Mouse (Mus musculus) heart, adult 2 months (tissue): ENCODE data around the gene Agrp. TPM values are rescaled to one million over a fixed set of nuclear protein-coding genes. Genes with fewer than 3 reads are reported as not detected.
A peak's percentile ranks its signal among the peaks of the same experiment; 100 is the strongest.

Experiments used
- DNase-seq, 2 experiments: peaks; one replicate each; pipeline ENCODE4 v3.0.0; 2021
- H3K27ac ChIP-seq: fragments of 200-600 bp; 2 replicates; pipeline ENCODE4 v1.8.1; 2022
- H3K27me3 ChIP-seq: fragments of 200-500 bp; 2 replicates; pipeline ENCODE4 v1.6.1; 2012; ENCODE audit warnings: mild to moderate bottlenecking, low read length, inconsistent platforms, mixed read lengths; ENCODE audit not compliant: control insufficient read depth, insufficient read depth
- H3K36me3 ChIP-seq: fragments of 200-500 bp; 2 replicates; pipeline ENCODE4 v1.6.1; 2012; ENCODE audit warnings: low read length, inconsistent platforms; ENCODE audit not compliant: control insufficient read depth, insufficient read depth
- H3K4me1 ChIP-seq: fragments of 200-500 bp; 2 replicates; pipeline ENCODE4 v1.6.1; 2011; ENCODE audit warnings: low read length; ENCODE audit not compliant: control insufficient read depth, insufficient read depth
- H3K4me3 ChIP-seq: fragments of 200-600 bp; 2 replicates; pipeline ENCODE4 v1.8.1; 2022
- H3K79me2 ChIP-seq: fragments of 200-500 bp; replicated peaks from 2 replicates; pipeline ENCODE4 v1.6.1; 2012; ENCODE audit warnings: mild to moderate bottlenecking, inconsistent platforms, low read length, moderate library complexity, mixed read lengths; ENCODE audit not compliant: control insufficient read depth, insufficient read depth
- H3K9ac ChIP-seq: fragments of 200-500 bp; 2 replicates; pipeline ENCODE4 v1.6.1; 2012; ENCODE audit warnings: low read depth, mild to moderate bottlenecking, control low read depth, inconsistent platforms, low read length, mixed read lengths
- CTCF ChIP-seq: fragments of 200-600 bp; IDR thresholded peaks from 2 replicates; pipeline ENCODE4 v1.8.1; 2022; ENCODE audit warnings: antibody characterized with exemption, mild to moderate bottlenecking, moderate library complexity
- EP300 ChIP-seq: fragments of 200-500 bp; IDR thresholded peaks from 2 replicates; pipeline ENCODE4 v1.6.1; 2011; ENCODE audit warnings: low read depth, low read length, control low read depth; ENCODE audit not compliant: insufficient read depth
- POLR2A ChIP-seq: fragments of 200-500 bp; IDR thresholded peaks from 2 replicates; pipeline ENCODE4 v1.6.1; 2011; ENCODE audit warnings: mild to moderate bottlenecking, low read depth, low read length, control low read depth; ENCODE audit not compliant: insufficient read depth
- WGBS: fragments of 180-500 bp; shearing (Covaris S2); methylation state at CpG from one replicate; pipeline ENCODE4 v1.1.7; 2018; 5-methylcytosine and 5-hydroxymethylcytosine counted together
- intact Hi-C: fragments of 180-260 bp; cut with DNase I; formaldehyde crosslinking; loops from one replicate; pipeline ENCODE4 v1.15.1; 2025
- polyA plus RNA-seq: library from polyadenylated mRNA; depleted of rRNA; stranded (reverse); fragments of >200 nt; gene quantifications from 2 replicates; pipeline ENCODE4 v1.2.3, GENCODE M21; 2012
- total RNA-seq, 2 experiments: library from RNA; stranded (reverse); gene quantifications; 2 replicates each; pipeline ENCODE4 v1.2.3; 2021

The Agrp gene
- total and polyA plus RNA-seq, 3 experiments, result 0.31 TPM; not detected in 2

GRCm38 (mm10) chr8:105620946-105621720 lies 16.1 kb downstream of the Agrp start:
- WGBS, result 79% methylated on average over 21 of the region's 21 CpGs
- no peak overlapping the region for H3K27ac ChIP-seq
- intact Hi-C loops, result no loop called here
- no peaks in the 10 kb centered on the region for H3K79me2 ChIP-seq
- H3K4me3 ChIP-seq, result no peak overlapping the region
- H3K4me1 ChIP-seq, result peaks cover 6% of the 10 kb centered on the region; the same call in 1 of the 2 replicates
- DNase-seq, result no peak
- H3K27me3 ChIP-seq, result no peaks in the 10 kb centered on the region
- no peak for TF ChIP-seq EP300
- TF ChIP-seq CTCF, result no peak
- no peak for TF ChIP-seq POLR2A
- peaks cover 6% of the 10 kb centered on the region for H3K36me3 ChIP-seq
- H3K9ac ChIP-seq, result no peak overlapping the region

GRCm38 (mm10) chr8:105620211-105620610 lies 17.0 kb downstream of the Agrp start:
- H3K9ac ChIP-seq, result no peak overlapping the region
- H3K36me3 ChIP-seq, result peaks cover 6% of the 10 kb centered on the region
- H3K27ac ChIP-seq, result no peak overlapping the region
- 79% methylated on average over 19 of the region's 19 CpGs for WGBS
- H3K4me3 ChIP-seq, result no peak overlapping the region
- no peaks in the 10 kb centered on the region for H3K79me2 ChIP-seq
- TF ChIP-seq POLR2A, result no peak
- no peak for TF ChIP-seq CTCF
- DNase-seq, result no peak
- peaks cover 6% of the 10 kb centered on the region; the same call in 1 of the 2 replicates for H3K4me1 ChIP-seq
- no peaks in the 10 kb centered on the region for H3K27me3 ChIP-seq
- intact Hi-C loops, result no loop called here

- peaks cover 3% of the 10 kb centered on the region; the same call in 1 of the 2 replicates for H3K79me2 ChIP-seq
- no peaks in the 10 kb centered on the region for H3K27me3 ChIP-seq
- TF ChIP-seq CTCF, result no peak
- no peak for TF ChIP-seq POLR2A
- no peak for TF ChIP-seq EP300
- intact Hi-C loops, result no loop called here
- no peak for DNase-seq
- H3K4me1 ChIP-seq, result peaks cover 6% of the 10 kb centered on the region; the same call in 1 of the 2 replicates
- no peak overlapping the region for H3K4me3 ChIP-seq
- peaks cover 9% of the 10 kb centered on the region for H3K36me3 ChIP-seq
- whole genome bisulfite sequencing, result 89% methylated on average over 19 of the region's 19 CpGs
- no peak overlapping the region for H3K9ac ChIP-seq
- no peak overlapping the region for H3K27ac ChIP-seq
These were observed 18.2 kb downstream of the Agrp start for GRCm38 (mm10) chr8:105618892-105619591.

- Histone ChIP-seq H3K36me3 (peaks cover 9% of the 10 kb centered on the region), H3K9ac (no peak overlapping the region), H3K27ac (no peak overlapping the region), H3K4me3 (no peak overlapping the region), H3K27me3 (no peaks in the 10 kb centered on the region), H3K4me1 (peaks cover 6% of the 10 kb centered on the region; the same call in 1 of the 2 replicates), H3K79me2 (peaks cover 5% of the 10 kb centered on the region; the same call in 1 of the 2 replicates)
- DNase-seq, result no peak
- intact Hi-C loops, result no loop called here
- TF ChIP-seq EP300 (no peak), CTCF (no peak), POLR2A (no peak)
- WGBS, result 85% methylated on average over 5 of the region's 5 CpGs
These were observed 18.9 kb downstream of the Agrp start for GRCm38 (mm10) chr8:105618279-105618634.

GRCm38 (mm10) chr8:105617451-105618278 lies 19.5 kb downstream of the Agrp start:
- Histone ChIP-seq H3K27ac (no peak overlapping the region), H3K4me3 (no peak overlapping the region), H3K4me1 (peaks cover 5% of the 10 kb centered on the region; the same call in 1 of the 2 replicates), H3K27me3 (no peaks in the 10 kb centered on the region), H3K79me2 (peaks cover 5% of the 10 kb centered on the region; the same call in 1 of the 2 replicates), H3K36me3 (peaks cover 9% of the 10 kb centered on the region), H3K9ac (no peak overlapping the region)
- DNase-seq, result peak in 1 of 2 experiments; percentile 24
- TF ChIP-seq CTCF, result no peak
- TF ChIP-seq EP300, result no peak
- 85% methylated on average over 21 of the region's 21 CpGs for WGBS
- intact Hi-C loops, result no loop called here
